Mouse (Mus musculus) heart, postnatal 10 days (tissue): ENCODE data around the gene Rrnad1. TPM values are rescaled to one million over a fixed set of nuclear protein-coding genes. Genes with fewer than 3 reads are reported as not detected.

Experiments used
- DNase-seq, 2 experiments: peaks; one replicate each; pipeline ENCODE4 v3.0.0; 2021
- intact Hi-C: fragments of 180-260 bp; cut with DNase I; formaldehyde crosslinking; loops from one replicate; pipeline ENCODE4 v1.15.1; 2025
- total RNA-seq, 2 experiments: library from RNA; stranded (reverse); gene quantifications; 2 replicates each; pipeline ENCODE4 v1.2.3; 2021

The Rrnad1 gene
- total RNA-seq, 2 experiments from 2014 or later = 6.8 to 7.0 TPM

GRCm38 (mm10) chr3:87886416-87886815 lies 44.1 kb downstream of the Rrnad1 start:
- intact Hi-C loops = loop anchor here (2.0 kb wide), 1 partner anchor 18 kb away; no protein-coding TSS in a partner anchor
- no peak for DNase-seq

GRCm38 (mm10) chr3:87886004-87886365 lies 44.5 kb downstream of the Rrnad1 start:
- no peak for DNase-seq
- intact Hi-C loops = loop anchor here (2.0 kb wide), 1 partner anchor 19 kb away; no protein-coding TSS in a partner anchor

GRCm38 (mm10) chr3:87885281-87886003 lies 45.1 kb downstream of the Rrnad1 start, which contains the start of gene Prcc:
Gene Prcc, minus strand, starts transcription at chr3:87885608.
- intact Hi-C loops = loop anchor here (2.0 kb wide), 1 partner anchor 19 kb away; no protein-coding TSS in a partner anchor
- peak; percentile 95 to 96 for DNase-seq

- intact Hi-C loops = no loop called here
- peak; percentile 44 to 62 for DNase-seq
Measured at GRCm38 (mm10) chr3:87884708-87885251, 45.7 kb downstream of the Rrnad1 start.

- intact Hi-C loops = no loop called here
- DNase-seq = no peak
Measured at GRCm38 (mm10) chr3:87884291-87884690, 46.2 kb downstream of the Rrnad1 start.

- no peak for DNase-seq
- intact Hi-C loops = no loop called here
Measured at GRCm38 (mm10) chr3:87877730-87878129, 52.8 kb downstream of the Rrnad1 start.

Other genes starting within 250 kb of the Rrnad1 start
- gene Lrrc71, start 182.1 kb downstream of the Rrnad1 start, total RNA-seq = under 1 TPM; 0.29 to 0.50 TPM
- gene Ntrk1, start 135.6 kb downstream of the Rrnad1 start, total RNA-seq = under 1 TPM; 0.15 to 0.29 TPM
- gene Insrr, start 133.8 kb downstream of the Rrnad1 start, total RNA-seq = under 1 TPM; 0.20 to 0.55 TPM
- gene Pear1, start 106.4 kb downstream of the Rrnad1 start, total RNA-seq = 10 to 100 TPM; 29.5 to 30.7 TPM
- gene Sh2d2a, start 84.0 kb downstream of the Rrnad1 start, total RNA-seq = under 1 TPM; 0.10 to 0.31 TPM
- gene Prcc, start 45.1 kb downstream of the Rrnad1 start, total RNA-seq = 10 to 100 TPM; 54.8 to 56.2 TPM
- 100 to 1,000 TPM; 106 to 112 TPM for gene Hdgf, start 24.4 kb downstream of the Rrnad1 start, total RNA-seq
- 10 to 100 TPM; 60.5 to 75.5 TPM for gene Mrpl24, start 11.2 kb downstream of the Rrnad1 start, total RNA-seq
- 10 to 100 TPM; 16.2 to 18.9 TPM for gene Isg20l2, start 403 bp downstream of the Rrnad1 start, total RNA-seq
- gene Crabp2, start 17.9 kb upstream of the Rrnad1 start, total RNA-seq = under 1 TPM; 0.57 to 0.81 TPM
- gene Nes, start 40.4 kb upstream of the Rrnad1 start, total RNA-seq = 10 to 100 TPM; 56.4 to 62.4 TPM
- gene Bcan, start 69.5 kb upstream of the Rrnad1 start, total RNA-seq = under 1 TPM in 1 of 2 experiments, not detected in 1; 0.17 TPM
- gene Hapln2, start 96.9 kb upstream of the Rrnad1 start, total RNA-seq = not detected
- gene Gpatch4, start 112.4 kb upstream of the Rrnad1 start, total RNA-seq = 1 to 10 TPM; 7.2 to 8.4 TPM
- gene Naxe, start 127.8 kb upstream of the Rrnad1 start, total RNA-seq = 10 to 100 TPM; 76.5 to 86.4 TPM
- not detected for gene Ttc24, start 147.6 kb upstream of the Rrnad1 start, total RNA-seq
- 10 to 100 TPM; 15.6 to 19.3 TPM for gene Iqgap3, start 151.3 kb upstream of the Rrnad1 start, total RNA-seq
- gene Mef2d, start 211.7 kb upstream of the Rrnad1 start, total RNA-seq = 100 to 1,000 TPM; 121 to 133 TPM